Mouse (Mus musculus) naive thymus-derived CD4-positive, alpha-beta T cell, adult 2 months (primary cell): Measurements from ENCODE around the gene Rfc5.
"Not testable (repeated sequence)": the region's sequence is repeated elsewhere in the genome, so short reads cannot be mapped to it uniquely, and the experiment has no call there.

Experiments used
- DNase-seq: peaks from one replicate; pipeline ENCODE4 v3.0.0-alpha.2; 2011; ENCODE audit warnings: low read depth

The Rfc5 gene

DNA sequence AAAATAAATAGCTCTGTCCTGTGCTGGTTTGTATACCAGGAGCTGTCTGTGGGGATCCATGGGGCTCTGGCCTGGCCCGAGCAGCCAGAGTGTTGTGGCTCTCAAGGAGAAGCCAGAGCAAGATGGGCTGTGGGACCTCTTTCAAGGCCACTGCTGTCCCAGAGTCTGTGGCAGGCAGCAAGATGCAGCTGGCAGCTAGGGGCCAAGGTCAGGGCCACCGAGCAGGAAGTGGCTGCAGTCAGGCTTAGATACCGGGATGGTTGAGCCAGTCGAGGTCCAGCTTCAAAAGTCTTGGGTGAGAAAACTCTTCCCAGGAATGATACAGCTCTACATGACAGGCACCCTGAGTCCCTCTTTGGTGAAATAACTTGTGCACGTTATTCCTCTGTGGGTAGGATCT, 41.8 kb downstream of the Rfc5 start:
- no peak for DNase-seq

DNA sequence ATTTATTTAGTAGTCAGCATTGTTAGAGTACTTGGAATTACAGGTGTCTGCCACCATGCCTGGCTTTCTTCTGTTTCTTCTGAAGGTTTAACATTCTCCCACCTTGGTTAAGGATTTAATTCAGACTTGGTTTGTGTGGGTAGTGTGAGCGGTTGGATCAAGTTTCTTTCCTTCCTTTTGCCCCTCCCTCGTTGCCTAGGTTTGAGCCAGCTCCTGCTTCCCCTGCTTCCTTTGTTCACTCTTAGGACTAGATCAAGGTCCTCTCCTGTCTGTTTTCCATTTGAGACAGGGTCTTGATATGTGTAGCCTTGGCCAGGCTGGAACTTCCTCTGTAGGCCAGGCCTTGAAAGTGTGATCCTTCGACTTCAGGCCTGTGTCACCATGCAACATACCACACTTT, 42.6 kb downstream of the Rfc5 start:
- no peak for DNase-seq

DNA sequence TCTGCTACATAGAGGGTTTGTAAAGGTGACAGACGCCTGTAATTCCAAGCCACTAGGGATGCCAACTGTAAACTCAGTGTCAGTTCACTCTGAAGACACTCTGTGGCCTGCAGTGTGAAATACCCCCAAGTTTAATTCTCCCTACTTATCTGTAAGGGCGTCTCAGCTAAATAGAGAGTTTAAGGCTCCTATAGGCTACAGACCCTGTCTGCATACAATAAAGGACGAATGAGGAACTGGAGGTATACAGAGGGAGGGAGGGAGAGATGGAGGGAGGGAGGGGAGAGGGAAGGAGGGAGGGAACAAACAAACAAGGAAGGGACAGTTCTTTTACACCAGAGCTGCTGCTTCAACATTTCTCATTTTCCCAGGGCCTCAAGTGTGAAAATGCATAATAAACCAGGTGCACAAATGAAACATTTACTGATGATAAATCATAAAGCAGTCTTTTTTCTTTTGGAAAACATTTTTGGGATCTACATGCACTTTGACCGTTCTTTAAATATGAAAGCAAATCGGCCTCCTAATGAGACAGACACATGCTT, 43.3 kb downstream of the Rfc5 start:
- DNase-seq = no peak

DNA sequence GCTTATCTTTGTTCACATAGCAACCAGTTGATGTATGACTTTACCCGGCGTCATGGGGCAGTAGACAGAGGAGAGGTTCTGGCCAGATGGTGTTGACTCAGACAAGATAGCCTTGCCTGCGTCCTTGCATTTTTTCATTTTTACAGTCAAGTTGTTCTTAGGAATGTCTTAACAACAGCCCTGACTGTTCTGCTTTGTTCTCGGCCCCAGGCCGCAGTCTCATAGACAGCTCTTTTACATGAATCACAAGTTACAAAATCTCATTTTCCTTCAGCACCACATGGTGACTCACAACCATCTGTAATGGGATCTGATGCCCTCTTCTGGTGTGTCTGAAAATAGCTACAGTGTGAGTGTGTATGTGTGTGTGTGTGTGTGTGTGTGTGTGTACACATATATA, 44.4 kb downstream of the Rfc5 start:
- DNase-seq = not testable (repeated sequence)

DNA sequence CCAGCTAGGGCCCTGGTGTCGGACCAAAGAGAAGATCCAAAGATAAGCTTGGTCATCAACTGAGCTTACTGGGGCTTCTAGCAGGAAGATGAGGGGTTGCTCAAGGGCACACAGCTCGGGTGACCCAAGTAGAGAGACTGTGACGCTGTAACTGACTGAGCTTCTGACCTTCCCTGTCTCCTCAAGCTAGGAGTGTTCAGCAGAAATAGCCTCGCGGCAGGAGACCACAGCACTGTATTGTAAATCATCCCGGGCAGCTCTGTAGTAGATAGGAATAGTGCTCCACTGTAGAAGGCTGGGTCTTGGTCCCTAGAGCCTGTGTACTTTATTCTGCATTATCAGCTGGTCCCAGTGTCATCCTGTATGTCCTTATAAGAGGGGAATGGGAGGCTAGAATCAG, 47.0 kb downstream of the Rfc5 start:
- DNase-seq = no peak

DNA sequence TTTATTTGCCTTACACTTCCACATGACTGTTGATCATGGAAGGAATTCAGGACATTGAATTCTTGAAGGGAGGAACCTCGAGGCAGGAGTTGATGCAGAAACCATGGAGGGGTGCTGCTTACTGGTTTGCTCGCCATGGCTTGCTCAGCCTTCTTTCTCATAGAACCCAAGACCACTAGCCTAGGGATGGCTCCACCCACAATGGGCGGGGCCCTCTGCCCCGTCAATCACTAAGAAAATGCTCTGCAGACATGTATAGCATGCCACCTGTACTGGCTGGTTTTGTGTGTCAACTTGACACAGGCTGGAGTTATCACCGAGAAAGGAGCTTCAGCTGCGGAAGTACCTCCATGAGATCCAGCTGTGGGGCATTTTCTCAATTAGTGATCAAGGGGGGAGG, 48.8 kb downstream of the Rfc5 start:
- DNase-seq = no peak

DNA sequence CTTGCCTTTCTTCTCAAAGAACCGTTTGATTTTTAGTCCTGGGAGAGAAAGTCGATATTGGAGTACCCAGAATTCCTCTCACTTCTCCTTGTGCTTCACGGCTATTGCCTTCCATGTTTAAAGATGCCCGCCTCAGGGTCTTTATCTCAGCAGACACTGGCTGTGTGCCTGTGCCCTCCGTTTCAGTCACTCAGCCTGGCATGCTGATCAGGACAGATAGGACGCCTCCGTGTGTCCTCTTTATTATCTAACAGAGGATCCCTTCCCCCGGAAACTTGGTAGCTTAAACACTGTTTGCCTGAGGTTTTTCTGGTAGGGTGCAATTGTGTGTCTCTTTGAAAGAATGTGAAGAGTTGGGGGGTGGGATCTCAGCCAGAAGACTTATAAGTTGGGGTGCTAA, 50.3 kb downstream of the Rfc5 start:
- DNase-seq = no peak

DNA sequence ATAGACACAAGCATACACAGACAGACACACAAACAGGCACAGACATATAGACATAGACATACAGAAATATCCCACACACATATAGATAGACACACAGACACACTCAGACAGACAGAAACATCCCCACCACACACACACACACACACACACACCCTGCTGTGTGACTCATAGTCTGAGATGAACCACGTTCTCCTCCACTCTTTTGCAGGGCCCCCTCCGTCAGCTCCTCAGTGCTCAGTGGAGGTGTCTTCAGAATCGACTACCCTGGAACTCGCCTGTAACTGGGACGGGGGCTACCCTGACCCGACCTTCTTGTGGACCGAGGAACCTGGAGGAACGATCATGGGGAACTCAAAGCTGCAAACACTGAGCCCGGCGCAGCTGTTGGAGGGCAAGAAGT, 50.8 kb downstream of the Rfc5 start:
- DNase-seq = no peak

DNA sequence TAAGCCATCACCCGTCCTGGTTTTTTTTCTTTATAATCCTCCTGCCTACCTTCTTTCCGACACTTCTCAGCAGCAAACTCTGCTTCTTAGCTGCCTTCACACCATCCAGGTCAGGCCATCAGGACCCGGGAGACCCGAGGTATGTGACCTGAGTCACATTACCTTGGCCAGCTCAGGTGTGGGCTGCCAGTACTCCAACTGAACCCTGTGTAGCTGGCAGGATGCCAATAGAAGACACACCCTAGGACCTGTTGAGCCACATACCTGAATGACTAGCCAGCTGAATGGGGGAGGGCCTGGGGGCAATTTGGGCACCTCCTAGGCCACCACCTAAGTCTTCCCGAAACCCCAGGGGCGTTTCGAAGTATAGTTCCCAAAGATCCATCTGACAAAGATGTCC, 58.4 kb downstream of the Rfc5 start:
- DNase-seq = no peak
